Mouse (Mus musculus): ENCODE data around the gene Vmn2r79.
"Not testable (repeated sequence)": the region's sequence is repeated elsewhere in the genome, so short reads cannot be mapped to it uniquely, and the experiment has no call there.

The Vmn2r79 gene

DNA sequence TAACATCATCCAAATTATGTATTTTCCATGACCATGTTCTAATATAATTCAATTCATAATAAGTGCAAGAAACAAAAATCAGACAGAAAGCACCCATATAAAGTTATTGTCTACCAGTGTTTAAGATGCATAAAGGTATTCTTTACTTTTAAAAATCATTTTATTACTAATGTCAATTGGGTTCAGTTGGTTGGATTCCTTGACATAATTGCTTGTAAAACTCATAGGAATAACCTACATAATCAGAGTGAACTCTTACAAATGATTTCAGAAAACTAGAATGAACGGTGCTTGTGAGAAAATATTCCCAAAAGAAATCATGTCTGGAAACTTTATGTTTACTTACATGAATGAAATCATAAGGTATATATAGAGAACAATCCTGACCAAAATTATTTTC lies at the start of gene Vmn2r79:
TSS of gene Vmn2r79 (plus strand) at position 301 of the 400 bp plus-strand sequence.
- not testable (repeated sequence) for DNase-seq (ENCODE audit: low spot score)

DNA sequence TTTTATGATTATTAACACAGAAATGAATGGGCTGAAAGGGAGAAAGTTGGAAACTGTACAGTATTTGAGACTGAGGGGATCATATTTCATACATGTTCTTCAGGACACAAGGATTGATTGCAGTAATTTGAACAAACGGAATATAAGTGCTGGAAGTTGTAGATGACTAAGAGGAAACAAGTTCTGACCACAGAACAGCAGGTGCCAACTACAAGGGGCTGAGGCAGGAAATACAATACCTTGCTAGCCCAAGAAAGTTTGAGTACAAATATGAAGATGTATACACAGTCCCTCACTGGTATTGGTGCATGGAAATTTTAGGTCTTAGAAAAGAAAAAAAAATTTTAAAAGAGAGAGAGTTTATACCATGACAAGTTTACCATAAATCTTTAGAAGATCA lies 1.2 kb upstream of the Vmn2r79 start:
- DNase-seq (ENCODE audit: low spot score), result no peak

GRCm38 (mm10) chr7:87026486-87026885 lies 30.6 kb downstream of the Vmn2r79 start:
- DNase-seq (ENCODE audit: low spot score), result not testable (repeated sequence)

DNA sequence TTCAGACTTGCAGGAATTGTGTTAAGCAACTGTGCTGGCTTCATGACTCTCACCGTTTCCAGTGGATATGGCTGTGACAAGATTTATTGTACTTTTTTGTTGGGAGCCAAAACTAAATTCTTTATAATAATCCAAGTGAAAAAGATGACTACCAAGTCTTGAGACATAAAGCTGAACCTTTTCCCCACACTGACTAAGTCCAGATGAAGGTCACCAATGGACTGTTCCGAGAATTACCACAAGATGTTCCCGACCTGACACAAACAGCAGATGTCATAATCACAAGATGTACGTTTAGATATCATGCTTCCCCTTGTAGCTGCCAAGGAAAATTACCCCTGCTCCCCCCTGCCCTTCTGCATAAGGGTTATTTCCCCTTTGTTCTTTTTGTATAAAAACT lies 67.7 kb downstream of the Vmn2r79 start:
- DNase-seq (ENCODE audit: low spot score), result no peak

Data from layer of hippocampus, adult 9-10 months (tissue).